Mouse (Mus musculus) MEL (cell line): Measurements from ENCODE around the gene Lysmd1.

Experiments used
- MXI1 ChIP-seq: IDR thresholded peaks from 2 replicates; pipeline ENCODE4 v1.6.1; 2011; ENCODE audit warnings: mild to moderate bottlenecking, low read depth, low read length, improper control_type of control experiment
- POLR2AphosphoS5 ChIP-seq: IDR thresholded peaks from 2 replicates; pipeline ENCODE4 v1.6.1; 2012; ENCODE audit warnings: low read depth, borderline replicate concordance, mild to moderate bottlenecking, inconsistent platforms, low read length, moderate library complexity, mixed read lengths
- ZNF384 ChIP-seq: IDR thresholded peaks from 2 replicates; pipeline ENCODE4 v1.6.1; 2012; ENCODE audit warnings: low read depth, mild to moderate bottlenecking, inconsistent platforms, low read length, improper control_type of control experiment

DNA sequence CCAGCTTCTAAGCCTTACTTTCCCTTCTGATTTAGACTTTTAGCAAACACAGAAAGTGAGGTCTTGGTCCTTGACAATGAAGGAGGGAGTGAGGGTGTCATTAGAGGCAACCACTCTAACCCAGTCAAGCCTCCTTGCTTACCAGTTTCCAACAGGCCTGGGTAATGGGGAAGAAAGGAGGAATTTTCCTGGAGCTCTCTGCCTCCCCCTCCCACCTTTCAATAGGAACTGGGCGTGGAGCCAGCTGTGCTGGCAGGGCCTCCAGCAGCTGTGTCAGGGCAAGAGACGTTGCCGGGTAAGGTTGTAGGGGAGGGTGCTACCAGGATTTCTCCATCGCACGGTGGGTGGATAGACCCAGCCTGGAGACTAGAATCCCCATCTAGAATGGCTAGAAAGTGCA, 8.9 kb upstream of the Lysmd1 start:
- TF ChIP-seq MXI1 (no peak), ZNF384 (no peak), POLR2AphosphoS5 (no peak)
